Mouse (Mus musculus): ENCODE data around the gene Rsl1. TPM values are rescaled to one million over a fixed set of nuclear protein-coding genes. Genes with fewer than 3 reads are reported as not detected.
"Not testable (repeated sequence)": the region's sequence is repeated elsewhere in the genome, so short reads cannot be mapped to it uniquely, and the experiment has no call there.

Gene Rsl1
- 8.6 and 9.4 TPM in 2 replicates for polyA plus RNA-seq (2015; fragmentation: Nextera tagmentation; extraction: Ambion mirVana)

- peak; percentile 98 for ATAC-seq
- H3K27ac ChIP-seq (ENCODE audit: low read length) = not testable (repeated sequence)
Measured at GRCm38 (mm10) chr13:67172991-67173722, at the start of gene Rsl1. Rsl1 (plus strand) TSS chr13:67173182.

GRCm38 (mm10) chr13:67124460-67124859 lies 48.5 kb upstream of the Rsl1 start:
- Histone ChIP-seq H3K27me3 (replicated peaks; ENCODE audit: control insufficient read depth, insufficient read depth, low read length) (no peaks in the 10 kb centered on the region), H3K9ac (replicated peaks; ENCODE audit: low read depth, low read length) (no peak overlapping the region), H3K36me3 (ENCODE audit: control insufficient read depth, insufficient read depth) (no peaks in the 10 kb centered on the region), H3K9me3 (ENCODE audit: control insufficient read depth, low read length) (no peaks in the 10 kb centered on the region), H3K4me2 (ENCODE audit: low read length) (no peak overlapping the region), H3K4me1 (replicated peaks; ENCODE audit: control insufficient read depth, insufficient read depth, low read length) (0 out of 2 replicates have a peak, but pooled peaks cover 5% of the 10 kb centered on the region), H3K4me3 (replicated peaks; ENCODE audit: low read length) (no peak overlapping the region), H3K27ac (ENCODE audit: low read length) (no peak overlapping the region)
- 92% methylated on average over 1 of the region's 1 CpGs for WGBS
- ATAC-seq = no peak

More at GRCm38 (mm10) chr13:67172991-67173722, at the start of gene Rsl1:
- under 1% methylated on average over 17 of the region's 17 CpGs for WGBS
- Histone ChIP-seq H3K9ac (replicated peaks; ENCODE audit: low read depth, low read length) (peak within 1 kb of the TSS; percentile 72), H3K4me3 (replicated peaks; ENCODE audit: low read length) (peak within 1 kb of the TSS; percentile 75), H3K4me2 (ENCODE audit: low read length) (peak within 1 kb of the TSS; percentile 58)
- not testable (repeated sequence) for H3K27me3 ChIP-seq (replicated peaks; ENCODE audit: control insufficient read depth, insufficient read depth, low read length); H3K4me1 ChIP-seq (replicated peaks; ENCODE audit: control insufficient read depth, insufficient read depth, low read length); H3K9me3 ChIP-seq (ENCODE audit: control insufficient read depth, low read length); H3K36me3 ChIP-seq (ENCODE audit: control insufficient read depth, insufficient read depth)

GRCm38 (mm10) chr13:67127507-67127906 lies 45.5 kb upstream of the Rsl1 start:
- H3K4me2 ChIP-seq (ENCODE audit: low read length); H3K36me3 ChIP-seq (ENCODE audit: control insufficient read depth, insufficient read depth); H3K9me3 ChIP-seq (ENCODE audit: control insufficient read depth, low read length); H3K4me3 ChIP-seq (replicated peaks; ENCODE audit: low read length); H3K27ac ChIP-seq (ENCODE audit: low read length); H3K9ac ChIP-seq (replicated peaks; ENCODE audit: low read depth, low read length); H3K27me3 ChIP-seq (replicated peaks; ENCODE audit: control insufficient read depth, insufficient read depth, low read length); H3K4me1 ChIP-seq (replicated peaks; ENCODE audit: control insufficient read depth, insufficient read depth, low read length): not testable (repeated sequence)
- WGBS = 78% methylated on average over 10 of the region's 10 CpGs
- peak; percentile 17 for ATAC-seq

- peak overlapping the region; percentile 66 for H3K9ac ChIP-seq (replicated peaks; ENCODE audit: low read depth, low read length)
- H3K27me3 ChIP-seq (replicated peaks; ENCODE audit: control insufficient read depth, insufficient read depth, low read length) = no peaks in the 10 kb centered on the region
- 0 out of 2 replicates have a peak, but pooled peaks cover 5% of the 10 kb centered on the region for H3K4me1 ChIP-seq (replicated peaks; ENCODE audit: control insufficient read depth, insufficient read depth, low read length)
- peak overlapping the region; percentile 77 for H3K4me3 ChIP-seq (replicated peaks; ENCODE audit: low read length)
- ATAC-seq = peak; percentile 99
- peak overlapping the region; percentile 82 for H3K4me2 ChIP-seq (ENCODE audit: low read length)
- peak overlapping the region; percentile 47; the same call in 1 of the 2 replicates for H3K27ac ChIP-seq (ENCODE audit: low read length)
- H3K36me3 ChIP-seq (ENCODE audit: control insufficient read depth, insufficient read depth) = no peaks in the 10 kb centered on the region
- H3K9me3 ChIP-seq (ENCODE audit: control insufficient read depth, low read length) = no peaks in the 10 kb centered on the region
- WGBS = 1% methylated on average over 18 of the region's 18 CpGs
Measured at GRCm38 (mm10) chr13:67128038-67128721, 44.8 kb upstream of the Rsl1 start.

GRCm38 (mm10) chr13:67166122-67166521 lies 6.9 kb upstream of the Rsl1 start:
- 67% methylated on average over 4 of the region's 4 CpGs for WGBS
- not testable (repeated sequence) for H3K27ac ChIP-seq (ENCODE audit: low read length); H3K4me3 ChIP-seq (replicated peaks; ENCODE audit: low read length); H3K9ac ChIP-seq (replicated peaks; ENCODE audit: low read depth, low read length); H3K9me3 ChIP-seq (ENCODE audit: control insufficient read depth, low read length); H3K4me2 ChIP-seq (ENCODE audit: low read length); H3K27me3 ChIP-seq (replicated peaks; ENCODE audit: control insufficient read depth, insufficient read depth, low read length); H3K4me1 ChIP-seq (replicated peaks; ENCODE audit: control insufficient read depth, insufficient read depth, low read length); ATAC-seq; H3K36me3 ChIP-seq (ENCODE audit: control insufficient read depth, insufficient read depth)

GRCm38 (mm10) chr13:67173723-67174055 lies 707 bp downstream of the Rsl1 start:
- H3K36me3 ChIP-seq (ENCODE audit: control insufficient read depth, insufficient read depth) = no peaks in the 10 kb centered on the region
- 19% methylated on average over 5 of the region's 5 CpGs for WGBS
- no peak for ATAC-seq
- H3K4me2 ChIP-seq (ENCODE audit: low read length) = peak overlapping the region; percentile 58
- H3K4me1 ChIP-seq (replicated peaks; ENCODE audit: control insufficient read depth, insufficient read depth, low read length) = peaks cover 6% of the 10 kb centered on the region
- no peaks in the 10 kb centered on the region for H3K9me3 ChIP-seq (ENCODE audit: control insufficient read depth, low read length)
- H3K27ac ChIP-seq (ENCODE audit: low read length) = no peak overlapping the region
- peak overlapping the region; percentile 72 for H3K9ac ChIP-seq (replicated peaks; ENCODE audit: low read depth, low read length)
- peak overlapping the region; percentile 75 for H3K4me3 ChIP-seq (replicated peaks; ENCODE audit: low read length)
- no peaks in the 10 kb centered on the region for H3K27me3 ChIP-seq (replicated peaks; ENCODE audit: control insufficient read depth, insufficient read depth, low read length)

- Histone ChIP-seq H3K27me3 (replicated peaks; ENCODE audit: control insufficient read depth, insufficient read depth, low read length) (no peaks in the 10 kb centered on the region), H3K36me3 (ENCODE audit: control insufficient read depth, insufficient read depth) (no peaks in the 10 kb centered on the region), H3K9ac (replicated peaks; ENCODE audit: low read depth, low read length) (peak within 1 kb of the TSS; percentile 75), H3K4me1 (replicated peaks; ENCODE audit: control insufficient read depth, insufficient read depth, low read length) (peaks cover 6% of the 10 kb centered on the region), H3K4me2 (ENCODE audit: low read length) (peak within 1 kb of the TSS; percentile 61), H3K9me3 (ENCODE audit: control insufficient read depth, low read length) (no peaks in the 10 kb centered on the region), H3K27ac (ENCODE audit: low read length) (no peak within 1 kb of the TSS), H3K4me3 (replicated peaks; ENCODE audit: low read length) (peak within 1 kb of the TSS; percentile 72)
- WGBS = 2% methylated on average over 13 of the region's 13 CpGs
- ATAC-seq = peak; percentile 93
Measured at GRCm38 (mm10) chr13:67194340-67194894, 21.4 kb downstream of the Rsl1 start, which contains the start of gene Zfp455. Zfp455 (plus strand) TSS chr13:67194506.

- Histone ChIP-seq H3K9ac (replicated peaks; ENCODE audit: low read depth, low read length) (no peak overlapping the region), H3K4me3 (replicated peaks; ENCODE audit: low read length) (no peak overlapping the region), H3K9me3 (ENCODE audit: control insufficient read depth, low read length) (no peaks in the 10 kb centered on the region), H3K4me1 (replicated peaks; ENCODE audit: control insufficient read depth, insufficient read depth, low read length) (no peaks in the 10 kb centered on the region), H3K4me2 (ENCODE audit: low read length) (no peak overlapping the region), H3K27me3 (replicated peaks; ENCODE audit: control insufficient read depth, insufficient read depth, low read length) (no peaks in the 10 kb centered on the region), H3K27ac (ENCODE audit: low read length) (no peak overlapping the region), H3K36me3 (ENCODE audit: control insufficient read depth, insufficient read depth) (no peaks in the 10 kb centered on the region; the same call in 1 of the 2 replicates)
- 67% methylated on average over 3 of the region's 3 CpGs for WGBS
- ATAC-seq = no peak
Measured at GRCm38 (mm10) chr13:67201656-67202055, 28.7 kb downstream of the Rsl1 start.

- Histone ChIP-seq H3K4me2 (ENCODE audit: low read length) (no peak overlapping the region), H3K4me1 (replicated peaks; ENCODE audit: control insufficient read depth, insufficient read depth, low read length) (no peaks in the 10 kb centered on the region), H3K4me3 (replicated peaks; ENCODE audit: low read length) (no peak overlapping the region), H3K9ac (replicated peaks; ENCODE audit: low read depth, low read length) (no peak overlapping the region), H3K36me3 (ENCODE audit: control insufficient read depth, insufficient read depth) (no peaks in the 10 kb centered on the region), H3K9me3 (ENCODE audit: control insufficient read depth, low read length) (no peaks in the 10 kb centered on the region), H3K27me3 (replicated peaks; ENCODE audit: control insufficient read depth, insufficient read depth, low read length) (no peaks in the 10 kb centered on the region), H3K27ac (ENCODE audit: low read length) (no peak overlapping the region)
- ATAC-seq = no peak
- WGBS = 56% methylated on average over 4 of the region's 4 CpGs
Measured at GRCm38 (mm10) chr13:67214015-67214607, 41.1 kb downstream of the Rsl1 start.
